ENCODE assay signal across 8 mouse cellular contexts in the genomic region with DNA sequence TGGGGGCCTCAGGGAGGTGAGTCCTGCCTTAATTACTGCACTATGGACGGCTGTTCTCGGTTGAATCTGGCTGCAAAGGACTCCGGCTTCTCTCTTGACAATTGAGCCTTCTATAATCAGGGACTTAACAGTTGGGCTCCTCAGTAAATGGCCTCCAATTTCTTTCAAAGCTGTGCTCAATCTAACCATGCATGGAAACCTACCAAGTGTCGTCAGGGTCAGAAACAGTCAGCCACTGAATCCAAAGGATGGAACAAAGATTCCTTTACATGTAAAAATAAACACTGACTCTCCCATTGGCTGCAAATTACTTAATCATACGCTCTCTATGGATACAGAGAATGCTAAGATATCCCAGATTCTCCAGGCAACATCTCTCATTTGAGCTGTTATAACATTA.
"Had no signal": no experiment of that assay in that cellular context is flagged by ENCODE, and none has a peak within 500 bp of the region (broad histone marks: within the 10 kb centered on the region; RNA-seq: fewer than 3 reads in every experiment).

No protein-coding gene starts in this region.

- H3K4me3 ChIP-seq: limb, embryonic 13.5 days; midbrain, embryonic 12.5 days had no signal

- H3K9me3 ChIP-seq: limb, embryonic 13.5 days; midbrain, embryonic 12.5 days had no signal

- H3K27me3 ChIP-seq: limb, embryonic 13.5 days; midbrain, embryonic 12.5 days had no signal

- H3K27ac ChIP-seq: liver, embryonic 14.5 days; midbrain, embryonic 12.5 days had no signal

- DNase-seq: kidney, postnatal 36 days; layer of hippocampus, adult 9-11 months; layer of hippocampus, postnatal 36 days; thymus, adult 2 months; thymus, postnatal 25 days had no signal

- H3K4me2 ChIP-seq: limb, embryonic 13.5 days; midbrain, embryonic 12.5 days had no signal

- H3K9ac ChIP-seq: limb, embryonic 13.5 days; liver, embryonic 14.5 days; midbrain, embryonic 12.5 days had no signal

- H3K36me3 ChIP-seq: limb, embryonic 13.5 days; midbrain, embryonic 12.5 days had no signal
